Mouse (Mus musculus) heart, embryonic 16.5 days (tissue): ENCODE data around the gene Tcp10a. TPM values are rescaled to one million over a fixed set of nuclear protein-coding genes. Genes with fewer than 3 reads are reported as not detected.
"Not testable (repeated sequence)": the region's sequence is repeated elsewhere in the genome, so short reads cannot be mapped to it uniquely, and the experiment has no call there.

ENCODE experiments used
- ATAC-seq: fragments of 200-750 bp; cut with Nextera tagmentation; replicated peaks from 2 replicates; pipeline ENCODE4 v1.8.0; 2017; ENCODE audit warnings: moderate number of reproducible peaks; ENCODE audit not compliant: insufficient read depth, low FRiP score; ENCODE audit errors: extremely low read depth
- H3K27ac ChIP-seq: fragments of 300-500 bp; sonication (generic); 2 replicates; pipeline ENCODE4 v1.5.1; 2014; ENCODE audit warnings: mild to moderate bottlenecking, low read length, control low read depth, moderate library complexity
- H3K27me3 ChIP-seq: fragments of 300-500 bp; sonication (generic); 2 replicates; pipeline ENCODE4 v1.6.1; 2014; ENCODE audit warnings: low read length, mixed read lengths; ENCODE audit not compliant: control insufficient read depth, insufficient read depth
- H3K36me3 ChIP-seq: fragments of 300-500 bp; sonication (generic); 2 replicates; pipeline ENCODE4 v1.6.1; 2014; ENCODE audit not compliant: control insufficient read depth, insufficient read depth
- H3K4me1 ChIP-seq: fragments of 300-500 bp; sonication (generic); 2 replicates; pipeline ENCODE4 v1.6.1; 2014; ENCODE audit warnings: low read length, mixed read lengths; ENCODE audit not compliant: control insufficient read depth, insufficient read depth
- H3K4me2 ChIP-seq: fragments of 300-500 bp; sonication (generic); 2 replicates; pipeline ENCODE4 v1.6.1; 2014; ENCODE audit warnings: low read depth, mild to moderate bottlenecking, control low read depth, low read length
- H3K4me3 ChIP-seq: fragments of 300-500 bp; sonication (generic); 2 replicates; pipeline ENCODE4 v1.5.1; 2014; ENCODE audit warnings: mild to moderate bottlenecking, control low read depth, low read length
- H3K9ac ChIP-seq: fragments of 300-500 bp; sonication (generic); 2 replicates; pipeline ENCODE4 v1.6.1; 2014; ENCODE audit warnings: low read length, control low read depth
- H3K9me3 ChIP-seq: fragments of 300-500 bp; sonication (generic); replicated peaks from 2 replicates; pipeline ENCODE4 v1.6.1; 2016; ENCODE audit warnings: low read length; ENCODE audit not compliant: control insufficient read depth
- WGBS: fragments of 180-500 bp; shearing (Covaris S2); extraction: QIAGEN DNeasy Blood & Tissue Kit; methylation state at CpG from one replicate; pipeline ENCODE4 v1.1.7; 2014; 5-methylcytosine and 5-hydroxymethylcytosine counted together
- polyA plus RNA-seq: library from polyadenylated mRNA; unstranded; fragments of >200 nt; fragmentation: Nextera tagmentation; extraction: Ambion mirVana; gene quantifications from 2 replicates; pipeline ENCODE4 v1.2.1, GENCODE M21; 2015

The Tcp10a gene
- polyA plus RNA-seq, 1 experiment from 2014 or later: not detected

GRCm38 (mm10) chr17:7365615-7366014 is 41.2 kb downstream of the Tcp10a start:
- not testable (repeated sequence) for H3K9ac ChIP-seq, ATAC-seq, H3K4me2 ChIP-seq, H3K27me3 ChIP-seq, H3K36me3 ChIP-seq, H3K4me3 ChIP-seq, H3K4me1 ChIP-seq, H3K27ac ChIP-seq, H3K9me3 ChIP-seq
- WGBS: no CpG with 5 or more reads among the region's 3 CpGs

- not testable (repeated sequence) for H3K4me1 ChIP-seq, H3K9me3 ChIP-seq, H3K9ac ChIP-seq, H3K27me3 ChIP-seq, H3K36me3 ChIP-seq, H3K27ac ChIP-seq, ATAC-seq, H3K4me3 ChIP-seq, H3K4me2 ChIP-seq
- no CpG with 5 or more reads among the region's 1 CpGs for WGBS
Observed at GRCm38 (mm10) chr17:7366265-7366664, 41.8 kb downstream of the Tcp10a start.

GRCm38 (mm10) chr17:7366676-7367374 is 42.4 kb downstream of the Tcp10a start:
- not testable (repeated sequence) for H3K4me2 ChIP-seq, H3K4me1 ChIP-seq, H3K4me3 ChIP-seq, ATAC-seq, H3K27ac ChIP-seq, H3K36me3 ChIP-seq, H3K9ac ChIP-seq, H3K27me3 ChIP-seq, H3K9me3 ChIP-seq
- WGBS: 31% methylated on average over 3 of the region's 7 CpGs

- WGBS: 42% methylated on average over 4 of the region's 6 CpGs
- not testable (repeated sequence) for H3K27ac ChIP-seq, H3K27me3 ChIP-seq, H3K9ac ChIP-seq, H3K4me2 ChIP-seq, H3K4me3 ChIP-seq, H3K4me1 ChIP-seq, H3K36me3 ChIP-seq, H3K9me3 ChIP-seq, ATAC-seq
Observed at GRCm38 (mm10) chr17:7369401-7369800, 45.0 kb downstream of the Tcp10a start.

GRCm38 (mm10) chr17:7371879-7372278 is 47.4 kb downstream of the Tcp10a start, which contains the start of gene Gm49630:
Gm49630 (minus strand) TSS chr17:7371979.
- H3K9me3 ChIP-seq, H3K4me1 ChIP-seq, H3K27me3 ChIP-seq, H3K27ac ChIP-seq, H3K4me3 ChIP-seq, H3K9ac ChIP-seq, H3K4me2 ChIP-seq, H3K36me3 ChIP-seq, ATAC-seq: not testable (repeated sequence)
- WGBS: 80% methylated on average over 3 of the region's 5 CpGs

- not testable (repeated sequence) for H3K4me1 ChIP-seq, H3K27ac ChIP-seq, ATAC-seq, H3K9me3 ChIP-seq, H3K27me3 ChIP-seq, H3K4me2 ChIP-seq, H3K4me3 ChIP-seq, H3K9ac ChIP-seq, H3K36me3 ChIP-seq
- WGBS: 82% methylated on average over 1 of the region's 3 CpGs
Observed at GRCm38 (mm10) chr17:7376951-7377700, 52.7 kb downstream of the Tcp10a start.

GRCm38 (mm10) chr17:7377907-7378306 is 53.5 kb downstream of the Tcp10a start:
- not testable (repeated sequence) for H3K4me2 ChIP-seq, ATAC-seq, H3K36me3 ChIP-seq, H3K9ac ChIP-seq, H3K9me3 ChIP-seq, H3K27ac ChIP-seq, H3K27me3 ChIP-seq, H3K4me3 ChIP-seq, H3K4me1 ChIP-seq
- WGBS: 22% methylated on average over 2 of the region's 3 CpGs

GRCm38 (mm10) chr17:7382711-7383110 is 58.3 kb downstream of the Tcp10a start:
- H3K4me3 ChIP-seq, H3K9ac ChIP-seq, H3K9me3 ChIP-seq, ATAC-seq, H3K27ac ChIP-seq, H3K36me3 ChIP-seq, H3K4me2 ChIP-seq, H3K27me3 ChIP-seq, H3K4me1 ChIP-seq: not testable (repeated sequence)
- WGBS: 81% methylated on average over 1 of the region's 3 CpGs
